Mouse (Mus musculus): ENCODE data around the gene Fam83g. TPM values are rescaled to one million over a fixed set of nuclear protein-coding genes. Genes with fewer than 3 reads are reported as not detected.

Fam83g gene
- polyA plus RNA-seq, 1 experiment from 2014 or later = 5.5 TPM

- H3K4me3 ChIP-seq (replicated peaks) = no peak overlapping the region
- WGBS = 87% methylated on average over 2 of the region's 2 CpGs
- no peak overlapping the region for H3K4me2 ChIP-seq
- H3K27me3 ChIP-seq (replicated peaks) = no peaks in the 10 kb centered on the region
- H3K9me3 ChIP-seq = no peaks in the 10 kb centered on the region
- no peak for ATAC-seq (ENCODE audit: insufficient read depth, low FRiP score, low read depth)
- no peaks in the 10 kb centered on the region for H3K36me3 ChIP-seq
- H3K4me1 ChIP-seq = no peaks in the 10 kb centered on the region
- no peak overlapping the region for H3K9ac ChIP-seq
- no peak overlapping the region for H3K27ac ChIP-seq
Observed at GRCm38 (mm10) chr11:61705581-61705980, 21.7 kb downstream of the Fam83g start.

- H3K27me3 ChIP-seq (replicated peaks) = no peaks in the 10 kb centered on the region
- no peaks in the 10 kb centered on the region for H3K9me3 ChIP-seq
- no peak for ATAC-seq (ENCODE audit: insufficient read depth, low FRiP score, low read depth)
- WGBS = 53% methylated on average over 4 of the region's 4 CpGs
- H3K9ac ChIP-seq = no peak overlapping the region
- no peak overlapping the region for H3K4me3 ChIP-seq (replicated peaks)
- H3K4me2 ChIP-seq = no peak overlapping the region
- no peaks in the 10 kb centered on the region for H3K36me3 ChIP-seq
- H3K4me1 ChIP-seq = no peaks in the 10 kb centered on the region
- H3K27ac ChIP-seq = no peak overlapping the region
Observed at GRCm38 (mm10) chr11:61706232-61706631, 22.3 kb downstream of the Fam83g start.

GRCm38 (mm10) chr11:61708928-61709327 is 25.0 kb downstream of the Fam83g start:
- Histone ChIP-seq H3K27ac (peak overlapping the region; percentile 7; the same call in 1 of the 2 replicates), H3K4me2 (no peak overlapping the region), H3K9me3 (no peaks in the 10 kb centered on the region), H3K4me3 (replicated peaks) (no peak overlapping the region), H3K27me3 (replicated peaks) (no peaks in the 10 kb centered on the region), H3K9ac (no peak overlapping the region), H3K4me1 (no peaks in the 10 kb centered on the region), H3K36me3 (no peaks in the 10 kb centered on the region)
- ATAC-seq (ENCODE audit: insufficient read depth, low FRiP score, low read depth) = no peak
- 64% methylated on average over 3 of the region's 3 CpGs for WGBS

GRCm38 (mm10) chr11:61713157-61713855 is 29.4 kb downstream of the Fam83g start:
- Histone ChIP-seq H3K27me3 (replicated peaks) (no peaks in the 10 kb centered on the region), H3K4me1 (no peaks in the 10 kb centered on the region), H3K36me3 (no peaks in the 10 kb centered on the region), H3K9ac (no peak overlapping the region), H3K4me2 (no peak overlapping the region), H3K27ac (no peak overlapping the region), H3K9me3 (no peaks in the 10 kb centered on the region), H3K4me3 (replicated peaks) (no peak overlapping the region)
- 59% methylated on average over 15 of the region's 15 CpGs for WGBS
- ATAC-seq (ENCODE audit: insufficient read depth, low FRiP score, low read depth) = no peak

DNA sequence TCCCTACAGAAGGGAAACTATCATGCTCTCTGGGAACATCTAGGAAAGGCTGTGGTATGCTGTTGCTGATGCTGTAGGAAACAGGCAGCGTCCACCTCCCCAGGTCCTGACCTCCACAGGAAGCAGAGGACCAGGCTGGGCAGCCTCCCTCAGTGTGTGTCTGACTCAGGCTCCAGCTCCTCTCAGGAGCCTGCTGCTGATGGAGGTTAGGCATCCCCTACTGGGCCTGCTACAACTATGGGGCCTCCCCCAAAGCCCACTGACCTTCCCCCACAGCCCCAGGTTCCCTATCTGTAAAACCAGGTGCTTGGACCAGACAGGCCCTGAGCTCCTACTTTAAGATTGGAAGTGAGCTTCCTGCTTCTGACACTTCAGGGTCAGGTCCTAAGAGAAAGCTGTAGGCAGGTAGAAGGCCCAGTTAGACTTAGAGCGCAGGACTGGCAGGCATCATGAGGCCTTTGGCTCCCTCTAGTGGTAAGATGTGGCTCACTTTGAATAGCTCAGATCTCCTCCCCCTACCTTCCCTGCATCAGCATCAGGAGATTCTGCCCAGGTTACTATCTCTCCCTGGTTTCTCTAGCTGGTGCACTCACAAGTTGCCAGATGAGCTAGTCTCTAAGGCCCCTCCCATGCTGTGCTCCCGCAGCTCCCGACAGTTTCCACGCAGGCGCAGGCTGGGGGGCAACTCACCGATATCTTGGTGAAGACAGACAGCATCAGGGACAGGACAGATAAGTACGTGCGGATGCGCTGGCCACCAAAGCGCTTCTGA is 30.6 kb downstream of the Fam83g start:
- Histone ChIP-seq H3K27ac (no peak overlapping the region), H3K4me1 (no peaks in the 10 kb centered on the region), H3K36me3 (no peaks in the 10 kb centered on the region), H3K27me3 (replicated peaks) (no peaks in the 10 kb centered on the region), H3K9me3 (no peaks in the 10 kb centered on the region), H3K4me2 (no peak overlapping the region), H3K4me3 (replicated peaks) (no peak overlapping the region), H3K9ac (no peak overlapping the region)
- peak; percentile 76 for ATAC-seq (ENCODE audit: insufficient read depth, low FRiP score, low read depth)
- WGBS = 45% methylated on average over 11 of the region's 11 CpGs

GRCm38 (mm10) chr11:61715130-61715529 is 31.2 kb downstream of the Fam83g start:
- no peaks in the 10 kb centered on the region for H3K27me3 ChIP-seq (replicated peaks)

DNA sequence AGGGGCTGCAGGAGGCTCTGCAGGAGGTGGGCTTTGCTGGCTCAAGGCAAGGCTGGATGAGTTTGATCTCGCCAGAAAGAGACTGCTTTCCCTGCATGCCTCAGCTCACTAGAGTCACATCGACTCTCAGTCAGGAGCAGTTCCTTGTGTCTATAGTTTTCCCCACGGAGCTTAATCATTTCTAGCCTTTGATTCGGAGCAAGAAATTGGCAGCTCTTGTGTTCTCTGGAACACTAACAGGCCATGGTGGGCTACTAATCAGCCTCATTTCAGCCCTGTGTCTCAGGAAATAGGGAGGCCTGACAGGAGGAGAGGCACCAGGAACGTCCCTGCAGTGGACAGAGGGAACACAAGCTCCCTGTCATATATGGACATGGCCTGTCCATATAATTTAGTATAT is 34.1 kb downstream of the Fam83g start:
- H3K9ac ChIP-seq = no peak overlapping the region
- H3K9me3 ChIP-seq = no peaks in the 10 kb centered on the region
- whole genome bisulfite sequencing = 68% methylated on average over 5 of the region's 5 CpGs
- no peak overlapping the region for H3K4me3 ChIP-seq (replicated peaks)
- no peak overlapping the region for H3K4me2 ChIP-seq
- H3K27ac ChIP-seq = no peak overlapping the region
- no peaks in the 10 kb centered on the region for H3K27me3 ChIP-seq (replicated peaks)
- no peak for ATAC-seq (ENCODE audit: insufficient read depth, low FRiP score, low read depth)
- H3K36me3 ChIP-seq = no peaks in the 10 kb centered on the region
- H3K4me1 ChIP-seq = no peaks in the 10 kb centered on the region

More at GRCm38 (mm10) chr11:61715130-61715529, 31.2 kb downstream of the Fam83g start:
- ATAC-seq (ENCODE audit: insufficient read depth, low FRiP score, low read depth) = no peak
- H3K4me2 ChIP-seq = no peak overlapping the region
- no peak overlapping the region for H3K9ac ChIP-seq
- H3K36me3 ChIP-seq = no peaks in the 10 kb centered on the region
- 58% methylated on average over 6 of the region's 6 CpGs for WGBS
- no peaks in the 10 kb centered on the region for H3K4me1 ChIP-seq
- H3K9me3 ChIP-seq = no peaks in the 10 kb centered on the region
- no peak overlapping the region for H3K27ac ChIP-seq
- H3K4me3 ChIP-seq (replicated peaks) = no peak overlapping the region

DNA sequence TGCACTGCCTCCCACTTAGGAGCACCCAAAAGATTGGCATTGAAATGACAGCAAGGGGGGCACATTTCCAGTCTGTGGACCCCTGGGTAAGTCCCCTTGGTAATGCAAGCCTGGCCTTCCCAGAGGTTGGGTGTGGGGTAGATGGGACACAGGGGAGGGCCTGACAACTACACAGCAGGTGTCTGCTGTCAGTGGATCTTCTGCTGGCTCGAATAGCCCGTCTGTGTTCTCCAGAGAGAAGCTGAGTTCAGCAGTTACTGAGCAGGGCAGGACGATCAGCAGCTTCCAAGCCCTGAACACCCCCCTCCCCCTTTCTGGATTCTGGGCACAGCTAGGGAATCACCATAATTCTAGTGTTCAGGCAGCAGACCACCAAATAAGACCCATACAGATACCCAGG is 35.5 kb downstream of the Fam83g start:
- no peak overlapping the region for H3K9ac ChIP-seq
- H3K9me3 ChIP-seq = no peaks in the 10 kb centered on the region
- no peaks in the 10 kb centered on the region for H3K4me1 ChIP-seq
- no peaks in the 10 kb centered on the region for H3K36me3 ChIP-seq
- no peak for ATAC-seq (ENCODE audit: insufficient read depth, low FRiP score, low read depth)
- no peak overlapping the region for H3K27ac ChIP-seq
- H3K4me2 ChIP-seq = no peak overlapping the region
- no peak overlapping the region for H3K4me3 ChIP-seq (replicated peaks)
- no peaks in the 10 kb centered on the region for H3K27me3 ChIP-seq (replicated peaks)
- 23% methylated on average over 3 of the region's 3 CpGs for WGBS

- 66% methylated on average over 8 of the region's 8 CpGs for WGBS
- H3K4me2 ChIP-seq = no peak overlapping the region
- H3K27me3 ChIP-seq (replicated peaks) = no peaks in the 10 kb centered on the region
- H3K4me1 ChIP-seq = no peaks in the 10 kb centered on the region
- no peak overlapping the region for H3K4me3 ChIP-seq (replicated peaks)
- no peaks in the 10 kb centered on the region for H3K36me3 ChIP-seq
- ATAC-seq (ENCODE audit: insufficient read depth, low FRiP score, low read depth) = no peak
- no peak overlapping the region for H3K9ac ChIP-seq
- H3K9me3 ChIP-seq = no peaks in the 10 kb centered on the region
- no peak overlapping the region for H3K27ac ChIP-seq
Observed at GRCm38 (mm10) chr11:61719826-61720225, 35.9 kb downstream of the Fam83g start.

- Histone ChIP-seq H3K36me3 (no peaks in the 10 kb centered on the region), H3K4me3 (replicated peaks) (no peak within 1 kb of the TSS), H3K27me3 (replicated peaks) (no peaks in the 10 kb centered on the region), H3K4me2 (no peak within 1 kb of the TSS), H3K9me3 (no peaks in the 10 kb centered on the region), H3K27ac (no peak within 1 kb of the TSS), H3K4me1 (no peaks in the 10 kb centered on the region), H3K9ac (no peak within 1 kb of the TSS)
- ATAC-seq (ENCODE audit: insufficient read depth, low FRiP score, low read depth) = no peak
- WGBS = 78% methylated on average over 3 of the region's 3 CpGs
Observed at GRCm38 (mm10) chr11:61720636-61721035, 36.7 kb downstream of the Fam83g start, which contains the start of gene Slc5a10. TSS of gene Slc5a10 (minus strand) at chr11:61720826.

DNA sequence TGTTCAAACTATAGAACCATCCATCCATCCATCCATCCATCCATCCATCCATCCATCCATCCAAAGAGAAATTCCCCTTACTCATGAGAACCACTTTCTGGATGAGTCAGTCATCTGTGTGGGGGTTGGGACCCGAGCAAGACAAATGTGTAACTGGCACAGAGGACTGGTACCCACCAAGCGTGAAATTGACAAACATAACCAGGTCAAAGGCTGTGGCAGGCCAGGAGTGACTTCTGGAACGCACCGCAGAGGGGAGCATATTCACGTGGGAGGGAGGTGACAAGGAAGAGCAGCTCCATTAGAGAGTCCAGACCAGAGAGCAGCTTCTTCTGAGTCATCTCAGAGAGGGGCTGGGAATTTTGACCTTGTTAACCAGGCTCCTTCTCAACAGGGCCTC is 38.2 kb downstream of the Fam83g start:
- H3K4me2 ChIP-seq = no peak overlapping the region
- no peak for ATAC-seq (ENCODE audit: insufficient read depth, low FRiP score, low read depth)
- H3K27ac ChIP-seq = no peak overlapping the region
- H3K4me3 ChIP-seq (replicated peaks) = no peak overlapping the region
- no peaks in the 10 kb centered on the region for H3K36me3 ChIP-seq
- 76% methylated on average over 5 of the region's 5 CpGs for WGBS
- H3K9me3 ChIP-seq = no peaks in the 10 kb centered on the region
- H3K27me3 ChIP-seq (replicated peaks) = no peaks in the 10 kb centered on the region
- no peak overlapping the region for H3K9ac ChIP-seq
- no peaks in the 10 kb centered on the region for H3K4me1 ChIP-seq

GRCm38 (mm10) chr11:61728037-61728436 is 44.1 kb downstream of the Fam83g start:
- Histone ChIP-seq H3K4me2 (no peak overlapping the region), H3K9me3 (no peaks in the 10 kb centered on the region), H3K4me3 (replicated peaks) (no peak overlapping the region), H3K27ac (no peak overlapping the region), H3K4me1 (no peaks in the 10 kb centered on the region), H3K9ac (no peak overlapping the region), H3K36me3 (peaks cover 27% of the 10 kb centered on the region), H3K27me3 (replicated peaks) (no peaks in the 10 kb centered on the region)
- ATAC-seq (ENCODE audit: insufficient read depth, low FRiP score, low read depth) = no peak
- 64% methylated on average over 2 of the region's 2 CpGs for whole genome bisulfite sequencing
